Mouse (Mus musculus) lung, postnatal 4 days (tissue): ENCODE data around the gene Mtx1.

Source experiments
- DNase-seq, 2 experiments: peaks; one replicate each; pipeline ENCODE4 v3.0.0; 2021

Mtx1 gene

DNA sequence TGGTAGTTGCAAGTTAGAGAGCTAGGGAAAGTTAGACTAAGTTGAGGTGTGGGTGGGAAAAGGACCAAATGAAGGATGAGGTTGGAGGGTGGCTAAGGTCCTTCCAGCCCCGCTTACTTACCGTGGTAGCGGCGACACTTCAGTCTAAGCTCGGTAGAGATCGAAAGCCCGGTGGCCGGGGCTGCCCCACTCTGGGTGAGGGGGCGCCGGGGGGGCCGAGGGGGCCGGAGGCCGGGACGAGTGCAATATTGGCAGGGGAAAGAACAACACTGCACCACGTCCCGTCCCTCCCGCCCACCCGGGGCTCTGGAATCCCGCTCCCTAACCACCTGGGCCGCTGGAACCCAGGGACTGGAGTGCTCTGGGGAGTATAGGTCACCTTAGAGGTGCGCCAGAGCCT, at the start of gene Mtx1:
Gene Mtx1 (minus strand): TSS at position 189 of the 400 bp plus-strand sequence.
- no peak for DNase-seq

DNA sequence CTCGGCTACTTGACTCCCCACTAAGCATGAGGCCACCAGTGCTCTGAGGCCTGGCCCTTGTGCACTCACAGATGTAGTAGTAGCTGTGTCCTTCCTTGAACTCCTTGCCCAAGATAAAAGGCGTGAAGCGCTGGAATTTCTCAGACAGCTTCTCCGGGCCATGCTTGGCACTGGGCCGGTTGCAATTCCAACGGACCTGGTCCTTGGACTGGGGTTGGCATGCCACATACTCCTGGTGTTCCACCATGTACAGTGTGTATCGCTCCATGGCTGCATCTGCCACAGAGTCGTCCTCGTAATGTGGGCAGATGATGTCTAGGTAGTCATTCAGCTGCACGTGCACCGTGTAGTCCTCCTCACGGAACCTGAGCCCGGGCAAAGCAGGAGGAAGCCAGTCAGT, 49.2 kb upstream of the Mtx1 start:
- DNase-seq: no peak

- DNase-seq: peak; percentile 47 to 61
Observed at GRCm38 (mm10) chr3:89271760-89272159, 44.9 kb upstream of the Mtx1 start.

DNA sequence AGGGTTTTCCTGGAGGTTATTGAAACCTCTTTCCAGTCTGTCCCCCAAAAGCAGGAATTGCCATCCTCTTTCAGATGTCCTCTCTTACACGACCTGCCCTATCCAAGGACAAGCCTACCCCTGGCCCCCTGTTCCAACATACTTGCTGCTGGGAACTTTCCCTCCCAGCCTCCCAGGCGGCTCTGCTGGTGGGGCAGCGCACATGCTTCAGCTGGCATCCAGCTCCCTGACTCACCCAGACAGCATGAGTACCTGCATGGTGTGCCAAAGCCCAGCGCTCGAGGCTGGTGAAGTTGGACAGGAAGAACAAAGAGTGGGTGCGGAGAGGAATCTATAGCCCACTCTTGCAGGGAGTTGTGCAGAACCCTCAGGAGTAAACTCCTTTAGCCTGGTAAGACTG, 44.0 kb upstream of the Mtx1 start:
- peak; percentile 47 to 64 for DNase-seq

GRCm38 (mm10) chr3:89270051-89270755, 43.3 kb upstream of the Mtx1 start, which contains the start of gene Slc50a1:
Gene Slc50a1, minus strand, starts transcription at chr3:89270570.
- DNase-seq: peak; percentile 91

DNA sequence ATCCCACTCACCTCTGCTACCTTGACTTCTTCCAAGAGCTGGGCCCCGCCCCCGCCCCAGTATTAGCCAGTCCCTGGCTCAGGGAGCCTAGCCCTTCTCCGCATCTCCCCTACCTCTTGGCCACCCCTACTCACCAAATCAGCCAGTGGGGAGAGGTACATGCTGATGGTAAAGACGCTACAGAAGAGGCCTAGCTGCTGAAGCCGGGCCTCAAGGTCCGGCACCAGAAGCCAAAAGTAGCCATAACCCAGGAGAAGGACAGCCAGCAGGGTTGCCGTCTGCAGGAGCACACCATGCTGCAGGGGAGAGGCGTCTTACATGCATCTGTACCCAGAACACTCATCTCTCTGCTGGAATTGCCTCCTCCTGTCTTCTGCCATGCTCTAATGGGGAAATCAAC, 42.0 kb upstream of the Mtx1 start:
- no peak for DNase-seq

- DNase-seq: peak; percentile 79 to 82
Observed at GRCm38 (mm10) chr3:89266439-89266893, 39.6 kb upstream of the Mtx1 start.

GRCm38 (mm10) chr3:89262417-89262816, 35.5 kb upstream of the Mtx1 start:
- DNase-seq: peak; percentile 45 to 59

DNA sequence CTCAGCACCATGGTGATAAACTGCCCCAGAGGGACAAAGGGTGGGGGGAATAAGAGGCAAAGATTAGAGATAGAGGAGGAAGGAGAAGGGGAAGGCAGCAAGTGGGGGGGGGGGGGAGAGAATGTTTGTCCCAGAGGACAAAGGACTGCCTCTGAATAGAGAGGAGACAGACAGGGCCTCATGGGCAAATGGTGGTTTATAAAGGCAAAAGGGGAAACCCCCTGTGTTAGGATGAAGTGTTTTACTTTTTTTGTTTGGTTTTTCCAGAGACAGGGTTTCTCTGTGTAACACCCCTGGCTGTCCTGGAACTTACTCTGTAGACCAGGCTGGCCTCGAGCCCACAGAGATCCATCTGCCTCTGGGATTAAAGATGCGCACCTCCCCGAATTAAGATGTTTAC, 33.3 kb upstream of the Mtx1 start:
- DNase-seq: no peak

GRCm38 (mm10) chr3:89259076-89259475, 32.2 kb upstream of the Mtx1 start, which contains the start of gene Dpm3:
Gene Dpm3, plus strand, starts transcription at chr3:89259358.
- DNase-seq: no peak

DNA sequence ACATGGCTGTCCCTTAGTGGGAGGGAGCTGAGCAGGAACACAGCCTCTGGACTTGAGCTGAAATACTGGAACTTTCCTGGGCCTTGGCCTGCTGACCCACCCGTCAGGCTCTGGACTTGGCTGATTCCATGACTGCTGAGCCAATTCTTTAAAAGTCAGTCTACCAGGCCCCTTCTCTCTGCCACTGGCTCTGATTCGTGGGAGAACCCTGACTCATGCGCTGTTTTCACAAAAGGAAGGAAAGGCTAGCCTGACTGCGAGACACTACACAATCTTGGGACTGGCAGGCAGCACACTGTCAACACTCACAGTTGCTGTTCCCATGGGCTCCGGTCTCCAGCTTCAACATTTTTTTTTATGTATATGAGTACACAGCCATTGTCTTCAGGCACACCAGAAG, 29.3 kb upstream of the Mtx1 start:
- DNase-seq: no peak

- no peak for DNase-seq
Observed at GRCm38 (mm10) chr3:89254994-89255393, 28.1 kb upstream of the Mtx1 start.

DNA sequence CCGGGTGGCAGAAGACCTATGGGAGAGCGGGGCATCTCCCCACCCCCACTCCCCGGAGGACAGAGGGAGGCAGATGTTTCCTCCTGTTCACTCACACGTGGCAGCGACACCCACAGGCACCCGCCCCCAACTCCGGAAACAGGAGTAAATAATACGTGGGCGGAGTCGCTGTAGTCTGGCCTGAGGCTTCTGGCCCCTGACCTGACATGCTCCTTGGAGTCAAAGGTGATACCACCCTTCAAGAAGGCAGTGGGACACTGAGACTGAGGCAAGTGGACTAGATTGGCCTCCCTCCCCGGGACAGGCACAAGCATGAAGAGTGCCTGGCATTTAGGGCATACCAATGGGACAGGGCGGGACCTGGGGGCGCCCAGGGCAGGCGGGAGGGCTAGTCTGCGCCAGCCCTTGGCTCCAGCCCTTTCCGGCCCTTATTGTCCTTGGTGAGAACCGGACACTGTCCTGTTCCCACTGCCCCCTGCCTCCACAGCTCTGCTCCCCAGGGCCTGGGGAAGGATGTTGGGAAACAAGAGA, 24.5 kb upstream of the Mtx1 start:
- peak; percentile 82 to 88 for DNase-seq

DNA sequence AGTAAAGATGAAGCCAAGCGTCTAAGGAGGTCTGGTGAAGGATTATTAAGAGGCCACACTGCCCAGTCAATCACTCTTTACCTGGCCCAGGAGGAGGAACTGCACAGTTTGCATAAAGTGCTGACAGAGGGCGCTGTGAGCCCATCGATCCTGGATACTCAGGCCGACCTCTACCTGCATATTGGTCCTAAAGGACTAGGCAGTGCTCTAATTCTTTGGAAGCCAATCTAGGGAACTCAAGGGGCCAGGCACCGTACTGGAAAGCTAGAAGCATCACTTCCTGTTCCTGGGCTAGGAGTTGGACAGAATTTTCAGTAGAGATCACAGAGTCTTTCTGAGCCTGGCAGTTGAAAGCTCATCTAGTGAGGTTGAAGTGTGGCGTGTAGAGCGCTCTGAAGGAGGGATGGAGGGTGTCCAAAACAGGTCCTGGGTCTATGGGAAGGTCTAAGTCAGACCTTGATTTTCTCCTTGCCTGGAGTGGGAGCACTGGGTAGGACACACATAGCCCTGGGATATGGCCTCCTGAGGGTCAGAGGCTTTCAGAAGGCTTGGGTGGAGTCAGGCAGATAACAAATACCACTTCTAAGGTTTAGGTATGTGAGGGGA, 23.6 kb upstream of the Mtx1 start:
- peak; percentile 81 for DNase-seq

DNA sequence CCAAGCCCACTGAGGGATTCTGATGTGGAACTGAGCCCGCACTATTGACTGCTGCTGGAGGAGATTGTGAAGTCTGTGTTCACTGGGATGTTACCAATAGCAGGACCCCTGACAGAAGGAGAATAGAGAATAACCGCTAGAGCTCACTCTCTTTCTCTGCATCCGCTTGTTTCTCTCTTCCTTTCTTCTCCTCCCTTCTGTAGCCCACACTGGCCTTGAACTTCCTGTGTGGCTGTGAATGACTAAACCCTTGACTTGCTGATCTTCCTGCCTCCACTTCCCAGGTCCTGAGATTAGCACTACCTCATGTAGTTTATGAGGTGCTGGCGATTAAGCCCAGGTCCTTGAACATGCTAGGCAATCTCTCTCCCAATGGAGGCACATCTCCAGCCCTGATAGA, 20.6 kb upstream of the Mtx1 start:
- no peak for DNase-seq

- peak; percentile 92 for DNase-seq
Observed at GRCm38 (mm10) chr3:89246261-89247100, 19.6 kb upstream of the Mtx1 start, which contains the start of gene Trim46. Gene Trim46, minus strand, starts transcription at chr3:89246309.

DNA sequence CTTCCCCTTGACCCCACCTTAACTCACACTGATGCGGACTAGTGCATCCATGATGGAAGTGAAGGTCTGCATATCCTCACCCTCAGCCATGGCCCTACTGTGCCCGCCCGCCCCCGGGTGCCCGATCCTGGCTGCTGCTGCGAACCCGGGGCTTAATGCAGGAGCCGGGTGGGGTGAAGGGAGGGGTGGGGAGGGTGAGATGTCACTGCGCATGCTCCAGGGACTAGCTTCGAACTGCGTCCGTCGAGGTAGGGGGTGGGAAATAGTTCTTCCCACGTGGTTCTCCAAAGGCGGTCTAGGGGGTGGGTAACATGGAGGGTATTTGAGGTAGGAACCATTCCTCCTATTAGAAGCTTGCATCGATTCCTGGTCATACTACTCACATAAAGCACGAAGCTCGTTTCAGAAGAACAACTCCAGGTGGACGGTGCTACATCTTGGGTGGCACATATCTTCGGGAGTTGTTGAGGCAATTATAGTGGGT, 18.8 kb upstream of the Mtx1 start, which contains the start of gene Krtcap2:
Gene Krtcap2 (plus strand): TSS at position 279 of the 484 bp plus-strand sequence.
- DNase-seq: no peak

GRCm38 (mm10) chr3:89244982-89245687, 18.2 kb upstream of the Mtx1 start:
- DNase-seq: no peak

DNA sequence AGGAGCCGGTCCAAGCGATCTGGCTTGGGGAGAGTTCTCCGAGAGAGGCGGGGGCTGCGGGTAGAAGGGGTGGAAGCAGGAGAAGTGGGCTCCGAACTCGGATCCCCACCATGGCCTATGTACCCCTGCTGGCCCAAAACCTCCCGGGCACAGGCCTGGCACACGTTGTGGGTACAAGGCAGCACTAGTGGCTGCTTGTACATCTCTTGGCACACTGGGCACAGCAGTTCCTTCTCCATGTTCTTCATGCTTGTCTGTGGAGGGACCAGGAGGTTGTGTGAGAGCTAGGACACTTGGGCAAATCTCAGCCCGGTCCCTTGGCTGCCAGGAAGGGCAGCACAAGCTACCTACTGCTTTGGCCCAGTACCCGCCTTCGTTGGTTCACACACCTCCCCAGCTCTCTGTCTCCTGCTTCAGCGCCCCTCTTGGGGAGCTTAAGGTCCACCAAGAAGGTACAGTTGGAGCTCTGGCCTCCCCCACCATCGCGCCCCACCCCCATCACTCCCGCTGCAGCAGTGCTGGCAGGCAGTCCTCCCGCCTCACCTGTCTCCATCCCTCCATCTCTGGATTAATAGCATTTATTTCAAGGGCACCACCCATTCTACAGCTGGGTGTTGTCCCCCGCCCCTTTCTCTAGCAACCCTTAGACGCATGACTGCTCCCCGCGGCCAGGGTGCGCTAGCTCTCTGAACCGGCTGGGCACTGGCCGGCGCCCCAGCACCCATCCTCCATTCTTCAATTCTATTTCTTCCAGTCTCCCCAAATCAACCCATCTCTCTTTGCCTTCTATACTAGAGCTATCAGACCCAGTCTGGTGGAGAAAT, 17.5 kb upstream of the Mtx1 start:
- peak; percentile 60 to 61 for DNase-seq

DNA sequence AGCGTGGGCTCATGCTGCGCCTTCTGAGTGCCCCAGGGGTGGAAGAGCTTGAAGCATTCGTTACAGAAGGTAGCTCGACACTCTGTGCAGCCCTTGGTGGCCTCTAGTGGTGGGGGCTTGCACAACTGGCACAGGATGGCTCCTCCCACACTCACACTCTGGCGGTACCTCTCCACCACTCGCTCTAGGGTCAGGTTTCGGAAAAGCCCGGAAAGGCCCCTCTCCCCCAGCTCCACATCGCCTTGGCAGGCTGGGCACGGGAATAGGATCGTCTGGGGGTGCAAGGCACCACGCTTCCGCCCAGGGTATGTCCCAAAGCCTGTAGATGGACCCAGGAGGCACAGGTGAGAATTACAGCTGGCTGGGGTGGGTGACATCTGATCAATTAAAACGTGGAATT, 16.7 kb upstream of the Mtx1 start:
- DNase-seq: peak; percentile 83

DNA sequence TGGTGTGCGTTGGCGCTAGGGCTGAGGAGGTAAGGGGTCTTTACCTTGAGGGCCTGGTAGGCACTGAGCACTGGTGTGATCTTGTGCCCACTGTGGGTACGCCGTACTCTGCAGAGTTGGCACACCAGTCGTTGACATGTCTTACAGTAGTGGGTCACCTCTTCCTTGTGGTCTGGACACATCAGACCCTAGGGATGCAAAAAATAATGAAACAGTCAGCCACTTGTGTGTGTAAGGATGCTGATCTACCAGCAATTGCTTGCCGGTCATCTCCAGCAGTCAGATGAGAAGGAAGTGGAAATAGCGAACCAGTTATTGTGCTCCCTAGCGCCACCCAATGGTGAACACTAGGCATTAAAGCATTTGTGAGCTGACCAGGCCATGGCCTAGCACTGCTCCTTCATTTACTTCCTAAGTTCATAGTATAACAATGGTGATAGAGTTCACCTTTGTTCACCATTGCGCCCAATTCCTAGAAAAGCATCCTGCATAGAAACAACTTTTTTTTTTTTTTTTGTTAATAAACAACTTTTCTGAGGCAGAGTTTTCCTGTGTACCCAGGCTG, 15.5 kb upstream of the Mtx1 start:
- peak in 1 of 2 experiments; percentile 85 for DNase-seq
